ENCODE assay signal across 8 mouse cellular contexts in the genomic region with DNA sequence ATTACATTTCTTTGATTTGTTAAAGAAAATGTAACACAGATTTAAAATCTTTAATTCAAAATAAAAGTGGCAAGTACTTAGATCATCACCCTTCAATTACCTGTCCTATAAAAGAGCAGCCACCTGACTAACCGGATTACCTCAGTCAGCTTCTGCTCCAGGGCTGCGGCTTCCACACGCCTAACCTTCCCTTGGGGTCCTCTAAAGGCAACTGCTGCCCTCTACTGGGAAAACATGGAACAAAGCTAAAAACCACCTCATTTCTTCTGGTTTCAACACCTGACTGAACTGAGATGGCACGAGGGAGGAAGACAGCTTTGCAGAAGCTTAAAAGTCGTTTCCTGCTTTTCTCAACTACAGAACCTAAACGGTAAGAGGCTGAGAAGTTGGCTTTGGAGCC.
DNase-seq lines count a peak whose midpoint lies in the region; ATAC-seq and TF ChIP-seq lines count a peak whose summit lies in the region.

No protein-coding gene starts in this region.

- H3K9ac ChIP-seq in forebrain, postnatal 0 days, result no peak overlapping the region
- no peak overlapping the region for H3K9ac ChIP-seq in kidney, embryonic 16.5 days (replicated peaks; ENCODE audit: low read length)
- no peak overlapping the region for H3K9ac ChIP-seq in liver, postnatal 0 days (replicated peaks)

- peaks cover 14% of the 10 kb centered on the region for H3K36me3 ChIP-seq in forebrain, postnatal 0 days (ENCODE audit: insufficient read depth)
- H3K36me3 ChIP-seq in kidney, embryonic 16.5 days (ENCODE audit: insufficient read depth, low read length), result 0 out of 2 replicates have a peak, but pooled peaks cover 4% of the 10 kb centered on the region
- H3K36me3 ChIP-seq in liver, postnatal 0 days (replicated peaks; ENCODE audit: insufficient read depth, low read length), result no peaks in the 10 kb centered on the region

- no peaks in the 10 kb centered on the region for H3K27me3 ChIP-seq in forebrain, postnatal 0 days (ENCODE audit: insufficient read depth, low read length)
- no peaks in the 10 kb centered on the region for H3K27me3 ChIP-seq in kidney, embryonic 16.5 days (ENCODE audit: insufficient read depth, low read length)
- H3K27me3 ChIP-seq in liver, postnatal 0 days (ENCODE audit: insufficient read depth, low read length), result no peaks in the 10 kb centered on the region; the same call in 1 of the 2 replicates

- no peak overlapping the region for H3K4me3 ChIP-seq in forebrain, postnatal 0 days (ENCODE audit: low read depth, low read length)
- no peak overlapping the region for H3K4me3 ChIP-seq in kidney, embryonic 16.5 days (ENCODE audit: low read length)
- no peak overlapping the region for H3K4me3 ChIP-seq in liver, postnatal 0 days (ENCODE audit: low read depth, low read length)
- no peak overlapping the region for H3K4me3 ChIP-seq in olfactory bulb, adult 2 months (ENCODE audit: insufficient read depth, low read depth, low read length)

- DNase-seq in urinary bladder, postnatal 14 days (ENCODE audit: low spot score), result peak; percentile 65
- DNase-seq in urinary bladder, adult 2 months (ENCODE audit: low spot score), result no peak
- peak; percentile 66 for DNase-seq in c-Kit-positive CD71-negative TER-119-negative erythroid progenitor cells, embryonic 14.5 days (ENCODE audit: low read depth)
- peak; percentile 90 for DNase-seq in forebrain, postnatal 0 days
- peak; percentile 53 for DNase-seq in liver, postnatal 0 days
- DNase-seq in ovary, postnatal 36 days (ENCODE audit: low spot score), result no peak

- no peak for TF ChIP-seq EP300 in liver, postnatal 0 days (IDR thresholded peaks at IDR 0.05; ENCODE audit: low read depth)

- no peaks in the 10 kb centered on the region for H3K9me3 ChIP-seq in forebrain, postnatal 0 days (ENCODE audit: low read length)
- H3K9me3 ChIP-seq in kidney, embryonic 16.5 days (ENCODE audit: low read length), result no peaks in the 10 kb centered on the region
- H3K9me3 ChIP-seq in liver, postnatal 0 days (ENCODE audit: low read length), result no peaks in the 10 kb centered on the region

- H3K4me2 ChIP-seq in forebrain, postnatal 0 days (ENCODE audit: low read depth), result no peak overlapping the region
- no peak overlapping the region for H3K4me2 ChIP-seq in kidney, embryonic 16.5 days (replicated peaks; ENCODE audit: low read depth, low read length)
- H3K4me2 ChIP-seq in liver, postnatal 0 days (ENCODE audit: low read depth, low read length), result no peak overlapping the region

- 4% methylated on average over 6 of the region's 6 CpGs for WGBS in forebrain, postnatal 0 days
- 7% methylated on average over 6 of the region's 6 CpGs for WGBS in kidney, embryonic 16.5 days
- WGBS in liver, postnatal 0 days (ENCODE audit: insufficient replicate concordance), result 6% methylated on average over 6 of the region's 6 CpGs
- WGBS in olfactory bulb, adult 2 months, result 8% methylated on average over 6 of the region's 6 CpGs

- TF ChIP-seq POLR2A in olfactory bulb, adult 2 months (IDR thresholded peaks at IDR 0.05; ENCODE audit: insufficient read depth, low read depth, low read length), result no peak

- ATAC-seq in forebrain, postnatal 0 days, result peak; percentile 42; the same call in 1 of the 2 replicates
- 0 out of 2 replicates have a peak, but pooled peaks have one; percentile 33 for ATAC-seq in kidney, embryonic 16.5 days (ENCODE audit: low FRiP score, low TSS enrichment)
- peak; percentile 49; the same call in 1 of the 2 replicates for ATAC-seq in liver, postnatal 0 days

- no peaks in the 10 kb centered on the region for H3K4me1 ChIP-seq in forebrain, postnatal 0 days (ENCODE audit: insufficient read depth)
- peaks cover 7% of the 10 kb centered on the region; the same call in 1 of the 2 replicates for H3K4me1 ChIP-seq in kidney, embryonic 16.5 days (ENCODE audit: insufficient read depth, low read length)
- H3K4me1 ChIP-seq in liver, postnatal 0 days (ENCODE audit: insufficient read depth), result no peaks in the 10 kb centered on the region
- H3K4me1 ChIP-seq in olfactory bulb, adult 2 months (ENCODE audit: control insufficient read depth, insufficient read depth, low read length), result peaks cover 22% of the 10 kb centered on the region

- peak; percentile 89 for TF ChIP-seq CTCF in forebrain, postnatal 0 days (IDR thresholded peaks at IDR 0.05; ENCODE audit: low read depth)
- peak; percentile 79 for TF ChIP-seq CTCF in liver, postnatal 0 days (IDR thresholded peaks at IDR 0.05; ENCODE audit: low read depth)
- peak; percentile 52 for TF ChIP-seq CTCF in olfactory bulb, adult 2 months (IDR thresholded peaks at IDR 0.05; ENCODE audit: insufficient read depth, low read depth, low read length)

- no peak overlapping the region for H3K27ac ChIP-seq in forebrain, postnatal 0 days (ENCODE audit: low read depth, low read length)
- no peak overlapping the region for H3K27ac ChIP-seq in kidney, embryonic 16.5 days (ENCODE audit: low read length)
- no peak overlapping the region for H3K27ac ChIP-seq in liver, postnatal 0 days (ENCODE audit: low read depth)
- H3K27ac ChIP-seq in olfactory bulb, adult 2 months (ENCODE audit: insufficient read depth, low read depth, low read length), result no peak overlapping the region

Comparison
In these comparisons a context has a peak if more than half of its experiments do, and no peak if none do; other contexts are left out.
1. DNase-seq: peak in urinary bladder, postnatal 14 days (single experiment), c-Kit-positive CD71-negative TER-119-negative erythroid progenitor cells, embryonic 14.5 days (single experiment), forebrain, postnatal 0 days (single experiment) and liver, postnatal 0 days (single experiment); none in urinary bladder, adult 2 months (single experiment) and ovary, postnatal 36 days (single experiment).
2. Peak in every context shown above with its lines, with median percentiles within 50 percentile points of each other: ATAC-seq and CTCF ChIP-seq.